Mouse (Mus musculus): Measurements from ENCODE around the gene Hacl1.

The Hacl1 gene

GRCm38 (mm10) chr14:31574903-31575665 is 66.0 kb downstream of the Hacl1 start:
- DNase-seq (ENCODE audit: low spot score), result no peak

- no peak for DNase-seq (ENCODE audit: low spot score)
These were observed 68.4 kb downstream of the Hacl1 start for GRCm38 (mm10) chr14:31572561-31573175.

GRCm38 (mm10) chr14:31571419-31571818 is 69.7 kb downstream of the Hacl1 start:
- DNase-seq (ENCODE audit: low spot score), result no peak

GRCm38 (mm10) chr14:31570131-31570951 is 70.7 kb downstream of the Hacl1 start:
- no peak for DNase-seq (ENCODE audit: low spot score)

GRCm38 (mm10) chr14:31569151-31569631 is 71.9 kb downstream of the Hacl1 start:
- DNase-seq (ENCODE audit: low spot score), result no peak

- DNase-seq (ENCODE audit: low spot score), result no peak
These were observed 75.4 kb downstream of the Hacl1 start for GRCm38 (mm10) chr14:31565478-31566212.

- DNase-seq (ENCODE audit: low spot score), result peak; percentile 24
These were observed 76.5 kb downstream of the Hacl1 start for GRCm38 (mm10) chr14:31564452-31565179.

- no peak for DNase-seq (ENCODE audit: low spot score)
These were observed 80.2 kb downstream of the Hacl1 start for GRCm38 (mm10) chr14:31560886-31561285.

GRCm38 (mm10) chr14:31559216-31559615 is 81.9 kb downstream of the Hacl1 start:
- no peak for DNase-seq (ENCODE audit: low spot score)

- no peak for DNase-seq (ENCODE audit: low spot score)
These were observed 83.3 kb downstream of the Hacl1 start for GRCm38 (mm10) chr14:31557784-31558183.

GRCm38 (mm10) chr14:31557273-31557672 is 83.8 kb downstream of the Hacl1 start:
- DNase-seq (ENCODE audit: low spot score), result no peak

GRCm38 (mm10) chr14:31556526-31557260 is 84.4 kb downstream of the Hacl1 start:
- DNase-seq (ENCODE audit: low spot score), result no peak

- DNase-seq (ENCODE audit: low spot score), result no peak
These were observed 85.1 kb downstream of the Hacl1 start for GRCm38 (mm10) chr14:31555963-31556434.

- DNase-seq (ENCODE audit: low spot score), result no peak
These were observed 86.1 kb downstream of the Hacl1 start for GRCm38 (mm10) chr14:31555021-31555420.
